Mouse (Mus musculus): ENCODE measurements around the gene Tssk1. TPM values are rescaled to one million over a fixed set of nuclear protein-coding genes. Genes with fewer than 3 reads are reported as not detected.

Tssk1 gene
- polyA plus RNA-seq, 1 experiment from 2014 or later = not detected

Other genes with a start within 250 kb of the Tssk1 start
- 15.4 and 15.9 TPM in 2 replicates for gene Ccdc74a, start 247.8 kb upstream of the Tssk1 start, polyA plus RNA-seq (2015; fragmentation: Nextera tagmentation; extraction: Ambion mirVana)
- 45.9 and 54.6 TPM in 2 replicates for gene Med15, start 161.3 kb upstream of the Tssk1 start, polyA plus RNA-seq (2015; fragmentation: Nextera tagmentation; extraction: Ambion mirVana)
- 91.5 and 93.4 TPM in 2 replicates for gene Klhl22, start 134.6 kb upstream of the Tssk1 start, polyA plus RNA-seq (2015; fragmentation: Nextera tagmentation; extraction: Ambion mirVana)
- gene Scarf2, start 96.9 kb upstream of the Tssk1 start, polyA plus RNA-seq (2015; fragmentation: Nextera tagmentation; extraction: Ambion mirVana) = 40.7 and 43.4 TPM in 2 replicates
- gene B830017H08Rik, start 61.1 kb upstream of the Tssk1 start, polyA plus RNA-seq (2015; fragmentation: Nextera tagmentation; extraction: Ambion mirVana) = 0.30 and 0.52 TPM in 2 replicates
- gene Car15, start 55.9 kb upstream of the Tssk1 start, polyA plus RNA-seq (2015; fragmentation: Nextera tagmentation; extraction: Ambion mirVana) = 2.8 and 3.9 TPM in 2 replicates
- gene Gm20518, start 2.6 kb upstream of the Tssk1 start, polyA plus RNA-seq (2015; fragmentation: Nextera tagmentation; extraction: Ambion mirVana) = 0.22 and 0.29 TPM in 2 replicates
- 86.0 and 90.2 TPM in 2 replicates for gene Dgcr2, start 4.3 kb downstream of the Tssk1 start, polyA plus RNA-seq (2015; fragmentation: Nextera tagmentation; extraction: Ambion mirVana)
- gene Tssk2, start 4.4 kb downstream of the Tssk1 start, polyA plus RNA-seq (2015; fragmentation: Nextera tagmentation; extraction: Ambion mirVana) = 0.12 TPM in 1 of 2 replicates, not detected in the other
- gene Ess2, start 17.1 kb downstream of the Tssk1 start, polyA plus RNA-seq (2015; fragmentation: Nextera tagmentation; extraction: Ambion mirVana) = 35.0 and 40.8 TPM in 2 replicates
- gene Gsc2, start 20.8 kb downstream of the Tssk1 start, polyA plus RNA-seq (2015; fragmentation: Nextera tagmentation; extraction: Ambion mirVana) = not detected in 2 replicates
- 83.0 and 83.6 TPM in 2 replicates for gene Slc25a1, start 34.0 kb downstream of the Tssk1 start, polyA plus RNA-seq (2015; fragmentation: Nextera tagmentation; extraction: Ambion mirVana)
- gene Vpreb2, start 86.2 kb downstream of the Tssk1 start, polyA plus RNA-seq (2015; fragmentation: Nextera tagmentation; extraction: Ambion mirVana) = not detected in 2 replicates
- 108 and 115 TPM in 2 replicates for gene Dgcr6, start 158.6 kb downstream of the Tssk1 start, polyA plus RNA-seq (2015; fragmentation: Nextera tagmentation; extraction: Ambion mirVana)
- gene Prodh, start 196.0 kb downstream of the Tssk1 start, polyA plus RNA-seq (2015; fragmentation: Nextera tagmentation; extraction: Ambion mirVana) = 11.2 and 11.7 TPM in 2 replicates
- 7.4 and 7.9 TPM in 2 replicates for gene Rtn4r, start 233.4 kb downstream of the Tssk1 start, polyA plus RNA-seq (2015; fragmentation: Nextera tagmentation; extraction: Ambion mirVana)